In the genomic region with DNA sequence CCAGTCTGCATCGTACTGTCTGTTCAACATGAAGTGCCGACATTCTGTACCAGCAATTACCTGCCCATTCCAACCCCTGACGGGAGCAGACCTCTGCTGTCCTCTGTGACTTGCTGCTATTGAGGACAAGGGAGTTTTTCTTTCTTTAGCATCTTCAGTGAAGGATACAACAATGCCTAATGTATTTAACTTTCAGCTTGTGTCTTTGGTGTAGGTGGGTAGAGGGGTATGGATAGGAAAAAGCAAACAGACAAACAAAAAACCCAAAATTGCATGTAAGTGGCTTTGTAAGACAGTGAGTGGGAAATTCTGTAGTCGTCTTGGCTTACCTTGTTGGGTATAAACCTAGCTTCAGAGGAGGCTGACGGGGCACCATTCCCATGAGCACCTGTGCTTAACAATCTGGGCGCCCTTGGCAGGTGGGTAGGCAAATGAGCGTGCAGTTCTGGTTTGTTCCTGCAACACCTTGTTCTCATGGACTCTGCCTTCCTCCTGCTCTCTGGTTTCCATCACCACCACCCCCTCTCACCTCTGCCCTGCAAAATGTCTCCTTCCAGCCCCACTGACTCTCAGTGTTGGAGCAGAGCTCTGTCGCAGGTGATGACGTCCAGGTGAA, we compare ENCODE assay signal across 27 mouse cellular contexts. TPM values are rescaled to one million over a fixed set of nuclear protein-coding genes. Genes with fewer than 3 reads are reported as not detected.
A peak's percentile ranks its signal among the peaks of the same experiment; 100 is the strongest.
DNase-seq lines count a peak whose midpoint lies in the region; ATAC-seq lines count a peak whose summit lies in the region.
"Had no signal": no experiment of that assay in that cellular context is flagged by ENCODE, and none has a peak within 500 bp of the region (broad histone marks: within the 10 kb centered on the region; RNA-seq: fewer than 3 reads in every experiment).

No protein-coding gene starts in this region.

- no peak overlapping the region for H3K4me2 ChIP-seq in heart, embryonic 13.5 days
- no peak overlapping the region for H3K4me2 ChIP-seq in embryonic facial prominence, embryonic 14.5 days (ENCODE audit: low read depth, low read length)
- H3K4me2 ChIP-seq in midbrain, embryonic 11.5 days = no peak overlapping the region
- H3K4me2 ChIP-seq: heart, embryonic 15.5 days; hindbrain, embryonic 15.5 days; kidney, embryonic 15.5 days; liver, embryonic 13.5 days; neural tube, embryonic 15.5 days had no signal

- no peaks in the 10 kb centered on the region for H3K9me3 ChIP-seq in heart, embryonic 13.5 days
- no peaks in the 10 kb centered on the region for H3K9me3 ChIP-seq in embryonic facial prominence, embryonic 14.5 days (ENCODE audit: control insufficient read depth, low read length)
- no peaks in the 10 kb centered on the region for H3K9me3 ChIP-seq in midbrain, embryonic 11.5 days (ENCODE audit: control insufficient read depth, low read length)
- H3K9me3 ChIP-seq: heart, embryonic 15.5 days; hindbrain, embryonic 15.5 days; kidney, embryonic 15.5 days; liver, embryonic 13.5 days; neural tube, embryonic 15.5 days had no signal

- no peaks in the 10 kb centered on the region for H3K27me3 ChIP-seq in heart, embryonic 13.5 days (replicated peaks)
- H3K27me3 ChIP-seq in embryonic facial prominence, embryonic 14.5 days (replicated peaks; ENCODE audit: control insufficient read depth, insufficient read depth, low read length) = no peaks in the 10 kb centered on the region
- H3K27me3 ChIP-seq in midbrain, embryonic 11.5 days (ENCODE audit: control insufficient read depth, insufficient read depth, low read length) = no peaks in the 10 kb centered on the region
- H3K27me3 ChIP-seq: heart, embryonic 15.5 days; hindbrain, embryonic 15.5 days; kidney, embryonic 15.5 days; liver, embryonic 13.5 days; neural tube, embryonic 15.5 days had no signal

- ATAC-seq in heart, embryonic 13.5 days (ENCODE audit: extremely low read depth, insufficient number of reproducible peaks, low FRiP score, low TSS enrichment) = no peak
- no peak for ATAC-seq in embryonic facial prominence, embryonic 14.5 days (ENCODE audit: low read depth)
- ATAC-seq in midbrain, embryonic 11.5 days (ENCODE audit: low FRiP score) = no peak
- ATAC-seq: forebrain, embryonic 14.5 days; lung, postnatal 0 days had no signal

- H3K4me1 ChIP-seq in heart, embryonic 13.5 days = peaks cover 8% of the 10 kb centered on the region
- H3K4me1 ChIP-seq in embryonic facial prominence, embryonic 14.5 days (ENCODE audit: control insufficient read depth, insufficient read depth, low read length) = no peaks in the 10 kb centered on the region
- no peaks in the 10 kb centered on the region for H3K4me1 ChIP-seq in midbrain, embryonic 11.5 days (ENCODE audit: control insufficient read depth, insufficient read depth, low read length)
- H3K4me1 ChIP-seq: hindbrain, embryonic 15.5 days; kidney, embryonic 15.5 days; neural tube, embryonic 15.5 days had no signal

- H3K27ac ChIP-seq in heart, embryonic 13.5 days (replicated peaks) = no peak overlapping the region
- no peak overlapping the region for H3K27ac ChIP-seq in embryonic facial prominence, embryonic 14.5 days (replicated peaks; ENCODE audit: low read depth, low read length)
- H3K27ac ChIP-seq in midbrain, embryonic 11.5 days (ENCODE audit: low read depth, low read length) = no peak overlapping the region
- H3K27ac ChIP-seq: heart, adult 2 months; heart, embryonic 15.5 days; hindbrain, embryonic 15.5 days; kidney, embryonic 15.5 days; liver, embryonic 13.5 days; macrophage; neural tube, embryonic 15.5 days had no signal

- H3K36me3 ChIP-seq in heart, embryonic 13.5 days = peaks cover 82% of the 10 kb centered on the region
- H3K36me3 ChIP-seq in embryonic facial prominence, embryonic 14.5 days (ENCODE audit: control insufficient read depth, insufficient read depth, low read length) = peaks cover 52% of the 10 kb centered on the region
- peaks cover 11% of the 10 kb centered on the region for H3K36me3 ChIP-seq in midbrain, embryonic 11.5 days (ENCODE audit: control insufficient read depth, insufficient read depth, low read length)

- H3K9ac ChIP-seq in heart, embryonic 13.5 days = peak overlapping the region; percentile 5; the same call in 1 of the 2 replicates
- H3K9ac ChIP-seq in embryonic facial prominence, embryonic 14.5 days (ENCODE audit: low read depth, low read length) = no peak overlapping the region
- no peak overlapping the region for H3K9ac ChIP-seq in midbrain, embryonic 11.5 days (ENCODE audit: low read length)
- H3K9ac ChIP-seq: heart, embryonic 15.5 days; hindbrain, embryonic 15.5 days; kidney, embryonic 15.5 days; liver, embryonic 13.5 days; neural tube, embryonic 15.5 days had no signal

- DNase-seq in heart, postnatal 14 days = no peak
- DNase-seq in embryonic facial prominence, embryonic 14.5 days (ENCODE audit: low spot score) = peak; percentile 18
- DNase-seq in naive thymus-derived CD4-positive, alpha-beta T cell, adult 2 months (ENCODE audit: low read depth) = peak; percentile 61
- DNase-seq in thymus, postnatal 36 days = peak; percentile 41 to 52
- DNase-seq in midbrain, embryonic 11.5 days (ENCODE audit: low spot score, missing footprints) = no peak
- DNase-seq in urinary bladder, postnatal 10 days (ENCODE audit: low spot score) = no peak
- DNase-seq: adrenal gland, postnatal 25 days; cerebellum, adult 11-12 months; cerebellum, adult 9-11 months; gastrocnemius, postnatal 36 days; heart, adult 2 months; heart, postnatal 4 days; kidney, adult 18-20 months; kidney, postnatal 25 days; liver, embryonic 13.5 days; lung, adult 18-20 months; midbrain, embryonic 14.5 days; retina, postnatal 1 day; right cerebral cortex, postnatal 14 days had no signal

- 81% methylated on average over 9 of the region's 9 CpGs for WGBS in heart, embryonic 13.5 days
- 81% methylated on average over 9 of the region's 9 CpGs for WGBS in embryonic facial prominence, embryonic 14.5 days
- WGBS in midbrain, embryonic 11.5 days = 94% methylated on average over 9 of the region's 9 CpGs

- H3K4me3 ChIP-seq in heart, embryonic 13.5 days = no peak overlapping the region
- no peak overlapping the region for H3K4me3 ChIP-seq in embryonic facial prominence, embryonic 14.5 days (ENCODE audit: low read depth, low read length)
- H3K4me3 ChIP-seq in midbrain, embryonic 11.5 days (ENCODE audit: low read depth, low read length) = no peak overlapping the region
- H3K4me3 ChIP-seq: heart, adult 2 months; heart, embryonic 15.5 days; hindbrain, embryonic 15.5 days; kidney, embryonic 15.5 days; liver, embryonic 13.5 days; neural tube, embryonic 15.5 days had no signal

- intact Hi-C loops in heart, postnatal 14 days (cut with DNase I) = no loop called here

RNA-seq across cellular contexts. Expression of a gene that starts 16.8 kb away (rescaled TPM):
- polyA plus RNA-seq in heart, embryonic 13.5 days (2015; fragmentation: Nextera tagmentation; extraction: Ambion mirVana) = 144 and 153 TPM in 2 replicates
- total RNA-seq in heart, postnatal 14 days (2021) = 10 to 100 TPM; 84.9 to 94.4 TPM
- polyA plus RNA-seq in embryonic facial prominence, embryonic 14.5 days (2014; fragmentation: Nextera tagmentation; extraction: Ambion mirVana) = 99.5 and 111 TPM in 2 replicates
- 158 and 162 TPM in 2 replicates for polyA plus RNA-seq in midbrain, embryonic 11.5 days (2014; fragmentation: Nextera tagmentation; extraction: Ambion mirVana)

RNA-seq across cellular contexts. Expression of a gene that starts 46.1 kb away (rescaled TPM):
- 14.2 and 17.3 TPM in 2 replicates for polyA plus RNA-seq in heart, embryonic 13.5 days (2015; fragmentation: Nextera tagmentation; extraction: Ambion mirVana)
- 10 to 100 TPM in 1 of 2 experiments, 1 to 10 TPM in 1; 9.8 to 10.9 TPM for total RNA-seq in heart, postnatal 14 days (2021)
- polyA plus RNA-seq in embryonic facial prominence, embryonic 14.5 days (2014; fragmentation: Nextera tagmentation; extraction: Ambion mirVana) = 23.8 and 24.9 TPM in 2 replicates
- 22.3 and 26.8 TPM in 2 replicates for polyA plus RNA-seq in midbrain, embryonic 11.5 days (2014; fragmentation: Nextera tagmentation; extraction: Ambion mirVana)

Comparison
In these comparisons a context has a peak if more than half of its experiments do, and no peak if none do; other contexts are left out.
1. DNase-seq: peak in embryonic facial prominence, embryonic 14.5 days (single experiment), naive thymus-derived CD4-positive, alpha-beta T cell, adult 2 months (single experiment) and thymus, postnatal 36 days (2 of 2); none in heart, postnatal 14 days (0 of 2), midbrain, embryonic 11.5 days (single experiment) and urinary bladder, postnatal 10 days (single experiment).